Mouse (Mus musculus) liver, embryonic 12.5 days (tissue): Measurements from ENCODE around the gene Qdpr. TPM values are rescaled to one million over a fixed set of nuclear protein-coding genes. Genes with fewer than 3 reads are reported as not detected.
"Not testable (repeated sequence)": the region's sequence is repeated elsewhere in the genome, so short reads cannot be mapped to it uniquely, and the experiment has no call there.

ENCODE experiments used
- ATAC-seq: fragments of 200-750 bp; cut with Nextera tagmentation; 2 replicates; pipeline ENCODE4 v1.8.0; 2017; ENCODE audit warnings: moderate number of reproducible peaks, mild to moderate bottlenecking, moderate library complexity
- H3K27ac ChIP-seq: fragments of 300-500 bp; sonication (generic); 2 replicates; pipeline ENCODE4 v1.5.1; 2016; ENCODE audit warnings: mild to moderate bottlenecking
- H3K27me3 ChIP-seq: fragments of 300-500 bp; sonication (generic); replicated peaks from 2 replicates; pipeline ENCODE4 v1.6.1; 2016; ENCODE audit warnings: mild to moderate bottlenecking, moderate library complexity
- H3K36me3 ChIP-seq: fragments of 300-500 bp; sonication (generic); 2 replicates; pipeline ENCODE4 v1.6.1; 2016; ENCODE audit warnings: mild to moderate bottlenecking, moderate library complexity
- H3K4me1 ChIP-seq: fragments of 300-500 bp; sonication (generic); 2 replicates; pipeline ENCODE4 v1.6.1; 2016
- H3K4me2 ChIP-seq: fragments of 300-500 bp; sonication (generic); 2 replicates; pipeline ENCODE4 v1.6.1; 2016; ENCODE audit warnings: mild to moderate bottlenecking, moderate library complexity
- H3K4me3 ChIP-seq: fragments of 300-500 bp; sonication (generic); 2 replicates; pipeline ENCODE4 v1.5.1; 2016; ENCODE audit warnings: mild to moderate bottlenecking, moderate library complexity
- H3K9ac ChIP-seq: fragments of 300-500 bp; sonication (generic); 2 replicates; pipeline ENCODE4 v1.6.1; 2016; ENCODE audit warnings: mild to moderate bottlenecking, moderate library complexity
- H3K9me3 ChIP-seq: fragments of 300-500 bp; sonication (generic); replicated peaks from 2 replicates; pipeline ENCODE4 v1.6.1; 2016; ENCODE audit warnings: mild to moderate bottlenecking, moderate library complexity
- WGBS: fragments of 180-500 bp; shearing (Covaris S2); methylation state at CpG from one replicate; pipeline ENCODE4 v1.1.7; 2016; ENCODE audit not compliant: insufficient replicate concordance; 5-methylcytosine and 5-hydroxymethylcytosine counted together
- polyA plus RNA-seq: library from polyadenylated mRNA; unstranded; fragments of >200 nt; fragmentation: Nextera tagmentation; extraction: Ambion mirVana; gene quantifications from 2 replicates; pipeline ENCODE4 v1.2.1, GENCODE M21; 2016

Gene Qdpr
- polyA plus RNA-seq, 1 experiment from 2014 or later = 77.6 TPM

- H3K27me3 ChIP-seq = no peaks in the 10 kb centered on the region
- ATAC-seq = 0 out of 2 replicates have a peak, but pooled peaks have one; percentile 28
- H3K9ac ChIP-seq = no peak overlapping the region
- H3K4me1 ChIP-seq = peaks cover 11% of the 10 kb centered on the region
- no peak overlapping the region for H3K4me3 ChIP-seq
- no peak overlapping the region for H3K27ac ChIP-seq
- peaks cover 36% of the 10 kb centered on the region for H3K36me3 ChIP-seq
- no peak overlapping the region for H3K4me2 ChIP-seq
- no peaks in the 10 kb centered on the region for H3K9me3 ChIP-seq
- WGBS = 69% methylated on average over 8 of the region's 8 CpGs
Observed at GRCm38 (mm10) chr5:45444130-45444832, 5.8 kb downstream of the Qdpr start.

- 63% methylated on average over 3 of the region's 3 CpGs for WGBS
- Histone ChIP-seq H3K27ac (no peak overlapping the region), H3K36me3 (peaks cover 55% of the 10 kb centered on the region), H3K4me1 (no peaks in the 10 kb centered on the region), H3K27me3 (no peaks in the 10 kb centered on the region), H3K4me2 (no peak overlapping the region), H3K4me3 (no peak overlapping the region), H3K9me3 (no peaks in the 10 kb centered on the region), H3K9ac (no peak overlapping the region)
- no peak for ATAC-seq
Observed at GRCm38 (mm10) chr5:45441745-45442144, 8.3 kb downstream of the Qdpr start.

- H3K27ac ChIP-seq = no peak overlapping the region
- H3K27me3 ChIP-seq = no peaks in the 10 kb centered on the region
- no peaks in the 10 kb centered on the region for H3K4me1 ChIP-seq
- ATAC-seq = no peak
- no peak overlapping the region for H3K4me2 ChIP-seq
- H3K9me3 ChIP-seq = no peaks in the 10 kb centered on the region
- no peak overlapping the region for H3K4me3 ChIP-seq
- 57% methylated on average over 3 of the region's 3 CpGs for WGBS
- no peak overlapping the region for H3K9ac ChIP-seq
- H3K36me3 ChIP-seq = peaks cover 55% of the 10 kb centered on the region
Observed at GRCm38 (mm10) chr5:45441124-45441523, 8.9 kb downstream of the Qdpr start.

- no peak for ATAC-seq
- WGBS = 76% methylated on average over 8 of the region's 8 CpGs
- Histone ChIP-seq H3K4me1 (no peaks in the 10 kb centered on the region), H3K9ac (no peak overlapping the region), H3K9me3 (no peaks in the 10 kb centered on the region), H3K4me2 (no peak overlapping the region), H3K4me3 (no peak overlapping the region), H3K36me3 (peaks cover 65% of the 10 kb centered on the region), H3K27me3 (no peaks in the 10 kb centered on the region), H3K27ac (no peak overlapping the region)
Observed at GRCm38 (mm10) chr5:45438301-45438700, 11.7 kb downstream of the Qdpr start.

GRCm38 (mm10) chr5:45437826-45438225 is 12.2 kb downstream of the Qdpr start:
- Histone ChIP-seq H3K4me1 (no peaks in the 10 kb centered on the region), H3K4me2 (no peak overlapping the region), H3K4me3 (no peak overlapping the region), H3K9me3 (no peaks in the 10 kb centered on the region), H3K36me3 (peaks cover 66% of the 10 kb centered on the region), H3K9ac (no peak overlapping the region), H3K27me3 (no peaks in the 10 kb centered on the region), H3K27ac (no peak overlapping the region)
- no peak for ATAC-seq
- WGBS = 68% methylated on average over 4 of the region's 4 CpGs

- 81% methylated on average over 14 of the region's 14 CpGs for WGBS
- H3K4me1 ChIP-seq = no peaks in the 10 kb centered on the region
- no peak overlapping the region for H3K4me2 ChIP-seq
- no peak overlapping the region for H3K27ac ChIP-seq
- peaks cover 64% of the 10 kb centered on the region for H3K36me3 ChIP-seq
- H3K9ac ChIP-seq = no peak overlapping the region
- no peaks in the 10 kb centered on the region for H3K9me3 ChIP-seq
- no peak for ATAC-seq
- H3K27me3 ChIP-seq = no peaks in the 10 kb centered on the region
- no peak overlapping the region for H3K4me3 ChIP-seq
Observed at GRCm38 (mm10) chr5:45435967-45436950, 13.8 kb downstream of the Qdpr start.

GRCm38 (mm10) chr5:45427891-45428290 is 22.1 kb downstream of the Qdpr start:
- no peaks in the 10 kb centered on the region for H3K9me3 ChIP-seq
- WGBS = 76% methylated on average over 7 of the region's 7 CpGs

GRCm38 (mm10) chr5:45426416-45427034 is 23.5 kb downstream of the Qdpr start:
- no peak overlapping the region for H3K4me3 ChIP-seq
- H3K4me2 ChIP-seq = no peak overlapping the region
- H3K9me3 ChIP-seq = no peaks in the 10 kb centered on the region
- no peaks in the 10 kb centered on the region for H3K27me3 ChIP-seq
- ATAC-seq = no peak
- H3K36me3 ChIP-seq = no peaks in the 10 kb centered on the region
- H3K9ac ChIP-seq = no peak overlapping the region
- H3K27ac ChIP-seq = no peak overlapping the region
- H3K4me1 ChIP-seq = no peaks in the 10 kb centered on the region
- WGBS = 13% methylated on average over 1 of the region's 1 CpGs

More at GRCm38 (mm10) chr5:45427891-45428290, 22.1 kb downstream of the Qdpr start:
- Histone ChIP-seq H3K9ac (no peak overlapping the region), H3K4me3 (no peak overlapping the region), H3K27me3 (no peaks in the 10 kb centered on the region), H3K27ac (no peak overlapping the region), H3K36me3 (0 out of 2 replicates have a peak, but pooled peaks cover 2% of the 10 kb centered on the region), H3K4me1 (no peaks in the 10 kb centered on the region), H3K4me2 (no peak overlapping the region)
- ATAC-seq = no peak

- not testable (repeated sequence) for H3K36me3 ChIP-seq, H3K27ac ChIP-seq, H3K9ac ChIP-seq, H3K27me3 ChIP-seq, H3K4me2 ChIP-seq, H3K4me3 ChIP-seq, ATAC-seq, H3K4me1 ChIP-seq, H3K9me3 ChIP-seq
- WGBS = 71% methylated on average over 1 of the region's 1 CpGs
Observed at GRCm38 (mm10) chr5:45425771-45426170, 24.3 kb downstream of the Qdpr start.

GRCm38 (mm10) chr5:45424021-45424886 is 25.8 kb downstream of the Qdpr start:
- 38% methylated on average over 8 of the region's 8 CpGs for WGBS
- no peak for ATAC-seq
- H3K27me3 ChIP-seq = no peaks in the 10 kb centered on the region

More at GRCm38 (mm10) chr5:45424021-45424886, 25.8 kb downstream of the Qdpr start:
- Histone ChIP-seq H3K4me3 (no peak overlapping the region), H3K9ac (no peak overlapping the region), H3K4me1 (no peaks in the 10 kb centered on the region), H3K4me2 (no peak overlapping the region), H3K9me3 (no peaks in the 10 kb centered on the region), H3K36me3 (no peaks in the 10 kb centered on the region), H3K27ac (no peak overlapping the region)
